In genomic region chr16:32642280-32642679, GRCm38 (mm10) we compare ENCODE assay signal across 16 mouse cellular contexts. TPM values are rescaled to one million over a fixed set of nuclear protein-coding genes. Genes with fewer than 3 reads are reported as not detected.
DNase-seq lines count a peak whose midpoint lies in the region; ATAC-seq and TF ChIP-seq lines count a peak whose summit lies in the region.
"Had no signal": no experiment of that assay in that cellular context is flagged by ENCODE, and none has a peak within 500 bp of the region (broad histone marks: within the 10 kb centered on the region; RNA-seq: fewer than 3 reads in every experiment).

No protein-coding gene starts in this region.

- peak overlapping the region; percentile 27 for H3K4me2 ChIP-seq in forebrain, postnatal 0 days (ENCODE audit: low read depth)
- no peak overlapping the region for H3K4me2 ChIP-seq in forebrain, embryonic 16.5 days (ENCODE audit: low read length)
- H3K4me2 ChIP-seq in midbrain, embryonic 16.5 days (ENCODE audit: low read length), result peak overlapping the region; percentile 29; the same call in 1 of the 2 replicates
- no peak overlapping the region for H3K4me2 ChIP-seq in midbrain, embryonic 11.5 days
- H3K4me2 ChIP-seq in neural tube, embryonic 14.5 days (ENCODE audit: low read depth, low read length), result 0 out of 2 replicates have a peak overlapping the region, but pooled peaks have one; percentile 8
- H3K4me2 ChIP-seq in intestine, postnatal 0 days (replicated peaks; ENCODE audit: low read depth), result no peak overlapping the region
- H3K4me2 ChIP-seq: heart, embryonic 15.5 days; intestine, embryonic 15.5 days; limb, embryonic 12.5 days had no signal

- no peak; the same call in 1 of the 2 replicates for ATAC-seq in forebrain, postnatal 0 days
- no peak for ATAC-seq in forebrain, embryonic 16.5 days
- ATAC-seq in midbrain, embryonic 16.5 days, result no peak
- ATAC-seq in midbrain, embryonic 11.5 days (ENCODE audit: low FRiP score), result no peak
- ATAC-seq in neural tube, embryonic 14.5 days (ENCODE audit: low read depth), result no peak
- no peak for ATAC-seq in intestine, postnatal 0 days
- ATAC-seq: intestine, embryonic 15.5 days had no signal

- peak; percentile 34 for DNase-seq in forebrain, postnatal 0 days
- DNase-seq in midbrain, embryonic 11.5 days (ENCODE audit: low spot score, missing footprints), result no peak
- peak; percentile 53 for DNase-seq in MN1 (ENCODE audit: low spot score)
- no peak for DNase-seq in right cerebral cortex, postnatal 25 days
- DNase-seq: adrenal gland, postnatal 25 days; cerebellum, adult 18-20 months; gastrocnemius, postnatal 36 days; lung, adult 18-20 months; spleen, adult 18-20 months had no signal

- H3K9me3 ChIP-seq in forebrain, postnatal 0 days (ENCODE audit: low read length), result no peaks in the 10 kb centered on the region
- H3K9me3 ChIP-seq in forebrain, embryonic 16.5 days (ENCODE audit: control insufficient read depth, low read length), result no peaks in the 10 kb centered on the region
- no peaks in the 10 kb centered on the region for H3K9me3 ChIP-seq in midbrain, embryonic 16.5 days (replicated peaks; ENCODE audit: control insufficient read depth, low read length, poor library complexity, severe bottlenecking)
- H3K9me3 ChIP-seq in midbrain, embryonic 11.5 days (ENCODE audit: control insufficient read depth, low read length), result no peaks in the 10 kb centered on the region
- no peaks in the 10 kb centered on the region for H3K9me3 ChIP-seq in neural tube, embryonic 14.5 days (ENCODE audit: control insufficient read depth, low read length)
- H3K9me3 ChIP-seq in intestine, postnatal 0 days (ENCODE audit: control insufficient read depth), result no peaks in the 10 kb centered on the region
- H3K9me3 ChIP-seq: heart, embryonic 15.5 days; intestine, embryonic 15.5 days; limb, embryonic 12.5 days had no signal

- no peak for TF ChIP-seq CTCF in forebrain, postnatal 0 days (IDR thresholded peaks at IDR 0.05; ENCODE audit: low read depth)
- TF ChIP-seq CTCF in intestine, postnatal 0 days (IDR thresholded peaks at IDR 0.05; ENCODE audit: low read depth), result no peak

- peaks cover 17% of the 10 kb centered on the region for H3K4me1 ChIP-seq in forebrain, postnatal 0 days (ENCODE audit: insufficient read depth)
- peaks cover 27% of the 10 kb centered on the region for H3K4me1 ChIP-seq in forebrain, embryonic 16.5 days (replicated peaks; ENCODE audit: control insufficient read depth, insufficient read depth, low read length)
- H3K4me1 ChIP-seq in midbrain, embryonic 16.5 days (ENCODE audit: control insufficient read depth, insufficient read depth, low read length), result peaks cover 21% of the 10 kb centered on the region
- peaks cover 21% of the 10 kb centered on the region for H3K4me1 ChIP-seq in midbrain, embryonic 11.5 days (ENCODE audit: control insufficient read depth, insufficient read depth, low read length)
- H3K4me1 ChIP-seq in neural tube, embryonic 14.5 days (ENCODE audit: control insufficient read depth, insufficient read depth, low read length), result peaks cover 18% of the 10 kb centered on the region
- peaks cover 9% of the 10 kb centered on the region; the same call in 1 of the 2 replicates for H3K4me1 ChIP-seq in intestine, postnatal 0 days (replicated peaks; ENCODE audit: control insufficient read depth, insufficient read depth, low read length)

- no peak overlapping the region for H3K9ac ChIP-seq in forebrain, postnatal 0 days
- no peak overlapping the region for H3K9ac ChIP-seq in forebrain, embryonic 16.5 days (replicated peaks; ENCODE audit: low read depth, low read length)
- 0 out of 2 replicates have a peak overlapping the region, but pooled peaks have one; percentile 20 for H3K9ac ChIP-seq in midbrain, embryonic 16.5 days (ENCODE audit: low read depth, low read length)
- H3K9ac ChIP-seq in midbrain, embryonic 11.5 days (ENCODE audit: low read length), result no peak overlapping the region
- no peak overlapping the region for H3K9ac ChIP-seq in neural tube, embryonic 14.5 days (replicated peaks; ENCODE audit: low read depth, low read length)
- no peak overlapping the region for H3K9ac ChIP-seq in intestine, postnatal 0 days (ENCODE audit: low read depth, low read length)
- H3K9ac ChIP-seq: heart, embryonic 15.5 days; intestine, embryonic 15.5 days; limb, embryonic 12.5 days had no signal

- no peaks in the 10 kb centered on the region for H3K36me3 ChIP-seq in forebrain, postnatal 0 days (ENCODE audit: insufficient read depth)
- H3K36me3 ChIP-seq in forebrain, embryonic 16.5 days (ENCODE audit: control insufficient read depth, insufficient read depth), result no peaks in the 10 kb centered on the region
- H3K36me3 ChIP-seq in midbrain, embryonic 16.5 days (ENCODE audit: control insufficient read depth, insufficient read depth, low read length), result no peaks in the 10 kb centered on the region
- H3K36me3 ChIP-seq in midbrain, embryonic 11.5 days (ENCODE audit: control insufficient read depth, insufficient read depth, low read length), result no peaks in the 10 kb centered on the region
- H3K36me3 ChIP-seq in neural tube, embryonic 14.5 days (ENCODE audit: control insufficient read depth, insufficient read depth, low read length), result no peaks in the 10 kb centered on the region
- no peaks in the 10 kb centered on the region for H3K36me3 ChIP-seq in intestine, postnatal 0 days (ENCODE audit: control insufficient read depth, insufficient read depth)
- H3K36me3 ChIP-seq: heart, embryonic 15.5 days; intestine, embryonic 15.5 days; limb, embryonic 12.5 days had no signal

- H3K4me3 ChIP-seq in forebrain, postnatal 0 days (ENCODE audit: low read depth, low read length), result no peak overlapping the region
- no peak overlapping the region for H3K4me3 ChIP-seq in forebrain, embryonic 16.5 days (replicated peaks; ENCODE audit: low read length)
- H3K4me3 ChIP-seq in midbrain, embryonic 16.5 days (ENCODE audit: low read depth, low read length), result no peak overlapping the region
- H3K4me3 ChIP-seq in midbrain, embryonic 11.5 days (ENCODE audit: low read depth, low read length), result no peak overlapping the region
- H3K4me3 ChIP-seq in neural tube, embryonic 14.5 days (ENCODE audit: low read depth, low read length), result no peak overlapping the region
- no peak overlapping the region for H3K4me3 ChIP-seq in intestine, postnatal 0 days (ENCODE audit: low read depth, low read length)
- H3K4me3 ChIP-seq: heart, embryonic 15.5 days; intestine, embryonic 15.5 days; limb, embryonic 12.5 days had no signal

- WGBS in forebrain, postnatal 0 days, result 27% methylated on average over 13 of the region's 13 CpGs
- 33% methylated on average over 13 of the region's 13 CpGs for WGBS in forebrain, embryonic 16.5 days
- WGBS in midbrain, embryonic 16.5 days, result 51% methylated on average over 13 of the region's 13 CpGs
- 69% methylated on average over 13 of the region's 13 CpGs for WGBS in midbrain, embryonic 11.5 days
- 42% methylated on average over 13 of the region's 13 CpGs for WGBS in neural tube, embryonic 14.5 days
- WGBS in intestine, postnatal 0 days, result 64% methylated on average over 13 of the region's 13 CpGs

- no peak overlapping the region for H3K27ac ChIP-seq in forebrain, postnatal 0 days (ENCODE audit: low read depth, low read length)
- H3K27ac ChIP-seq in forebrain, embryonic 16.5 days (ENCODE audit: low read length), result no peak overlapping the region
- 0 out of 2 replicates have a peak overlapping the region, but pooled peaks have one; percentile 38 for H3K27ac ChIP-seq in midbrain, embryonic 16.5 days (ENCODE audit: low read length)
- no peak overlapping the region for H3K27ac ChIP-seq in midbrain, embryonic 11.5 days (ENCODE audit: low read depth, low read length)
- no peak overlapping the region for H3K27ac ChIP-seq in neural tube, embryonic 14.5 days (ENCODE audit: low read depth, low read length)
- H3K27ac ChIP-seq in intestine, postnatal 0 days (ENCODE audit: low read depth, low read length), result no peak overlapping the region
- H3K27ac ChIP-seq: heart, embryonic 15.5 days; intestine, embryonic 15.5 days; limb, embryonic 12.5 days had no signal

- no peaks in the 10 kb centered on the region for H3K27me3 ChIP-seq in forebrain, postnatal 0 days (ENCODE audit: insufficient read depth, low read length)
- H3K27me3 ChIP-seq in forebrain, embryonic 16.5 days (replicated peaks; ENCODE audit: control insufficient read depth, insufficient read depth, low read length), result no peaks in the 10 kb centered on the region
- no peaks in the 10 kb centered on the region for H3K27me3 ChIP-seq in midbrain, embryonic 16.5 days (ENCODE audit: control insufficient read depth, insufficient read depth, low read depth, low read length)
- H3K27me3 ChIP-seq in midbrain, embryonic 11.5 days (ENCODE audit: control insufficient read depth, insufficient read depth, low read length), result no peaks in the 10 kb centered on the region
- no peaks in the 10 kb centered on the region; the same call in 1 of the 2 replicates for H3K27me3 ChIP-seq in neural tube, embryonic 14.5 days (ENCODE audit: control insufficient read depth, insufficient read depth, low read length)
- H3K27me3 ChIP-seq in intestine, postnatal 0 days (replicated peaks; ENCODE audit: control insufficient read depth, insufficient read depth, low read length), result no peaks in the 10 kb centered on the region
- H3K27me3 ChIP-seq: heart, embryonic 15.5 days; intestine, embryonic 15.5 days; limb, embryonic 12.5 days had no signal

RNA-seq across cellular contexts. Expression of gene Tnk2, which starts 1.4 kb away (rescaled TPM):
- total RNA-seq in forebrain, postnatal 0 days (2014; rRNA removed), result 48.4 and 55.3 TPM in 2 replicates
- polyA plus RNA-seq in forebrain, postnatal 0 days (2015; fragmentation: Nextera tagmentation; extraction: Ambion mirVana), result 10.3 and 13.2 TPM in 2 replicates
- 15.0 and 21.9 TPM in 2 replicates for polyA plus RNA-seq in forebrain, embryonic 16.5 days (2015; fragmentation: Nextera tagmentation; extraction: Ambion mirVana)
- 19.0 and 21.6 TPM in 2 replicates for polyA plus RNA-seq in midbrain, embryonic 16.5 days (2015; fragmentation: Nextera tagmentation; extraction: Ambion mirVana)
- polyA plus RNA-seq in midbrain, embryonic 11.5 days (2014; fragmentation: Nextera tagmentation; extraction: Ambion mirVana), result 6.1 and 6.6 TPM in 2 replicates
- 18.7 and 23.9 TPM in 2 replicates for polyA plus RNA-seq in neural tube, embryonic 14.5 days (2014; fragmentation: Nextera tagmentation; extraction: Ambion mirVana)
- polyA plus RNA-seq in intestine, postnatal 0 days (2015; fragmentation: Nextera tagmentation; extraction: Ambion mirVana), result 8.0 and 9.6 TPM in 2 replicates

RNA-seq across cellular contexts. Expression of gene Tfrc, which starts 33.6 kb away (rescaled TPM):
- total RNA-seq in forebrain, postnatal 0 days (2014; rRNA removed), result 70.3 and 112 TPM in 2 replicates
- polyA plus RNA-seq in forebrain, postnatal 0 days (2015; fragmentation: Nextera tagmentation; extraction: Ambion mirVana), result 34.8 and 35.3 TPM in 2 replicates
- polyA plus RNA-seq in forebrain, embryonic 16.5 days (2015; fragmentation: Nextera tagmentation; extraction: Ambion mirVana), result 33.7 and 37.5 TPM in 2 replicates
- 33.3 and 40.5 TPM in 2 replicates for polyA plus RNA-seq in midbrain, embryonic 16.5 days (2015; fragmentation: Nextera tagmentation; extraction: Ambion mirVana)
- 87.1 and 89.3 TPM in 2 replicates for polyA plus RNA-seq in midbrain, embryonic 11.5 days (2014; fragmentation: Nextera tagmentation; extraction: Ambion mirVana)
- polyA plus RNA-seq in neural tube, embryonic 14.5 days (2014; fragmentation: Nextera tagmentation; extraction: Ambion mirVana), result 43.6 and 72.1 TPM in 2 replicates
- polyA plus RNA-seq in intestine, postnatal 0 days (2015; fragmentation: Nextera tagmentation; extraction: Ambion mirVana), result 23.1 and 23.7 TPM in 2 replicates

Comparison
In these comparisons a context has a peak if more than half of its experiments do, and no peak if none do; other contexts are left out.
1. H3K4me2 ChIP-seq: peak in forebrain, postnatal 0 days (single experiment), midbrain, embryonic 16.5 days (single experiment) and neural tube, embryonic 14.5 days (single experiment); none in forebrain, embryonic 16.5 days (single experiment), midbrain, embryonic 11.5 days (single experiment) and intestine, postnatal 0 days (single experiment).
2. DNase-seq: peak in forebrain, postnatal 0 days (single experiment) and MN1 (single experiment); none in midbrain, embryonic 11.5 days (single experiment) and right cerebral cortex, postnatal 25 days (single experiment).